ENCODE assay signal across 8 mouse cellular contexts in the genomic region with DNA sequence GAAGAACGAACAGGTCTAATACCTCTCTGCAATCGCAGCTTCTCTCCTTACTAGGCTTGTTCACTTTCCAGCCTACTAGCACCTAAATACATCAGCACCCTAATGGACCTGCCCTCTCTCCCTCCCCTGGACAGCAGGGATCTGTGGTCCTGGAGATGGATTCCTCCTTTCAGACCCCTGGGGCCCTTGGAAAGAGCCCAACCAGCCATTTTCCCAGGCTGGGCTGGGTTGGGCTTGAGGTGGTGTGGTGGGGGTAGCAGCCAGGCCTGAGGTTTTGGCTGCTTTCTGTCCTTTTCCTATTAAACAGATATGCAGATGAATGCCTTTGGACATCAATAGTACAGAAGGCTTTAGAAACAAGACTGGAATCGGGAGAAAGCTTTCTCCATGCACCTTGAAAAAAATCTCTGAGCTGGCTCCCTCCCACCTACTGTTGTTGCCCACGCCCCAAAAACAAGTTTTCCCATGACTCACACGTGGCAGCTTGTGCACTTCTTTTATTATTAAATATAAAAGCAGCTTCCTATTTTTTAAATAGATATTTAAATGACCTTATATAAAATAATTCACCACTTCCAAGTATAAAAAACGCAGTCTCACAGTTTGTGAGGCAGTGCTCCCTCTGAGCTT. TPM values are rescaled to one million over a fixed set of nuclear protein-coding genes. Genes with fewer than 3 reads are reported as not detected.
DNase-seq lines count a peak whose midpoint lies in the region; ATAC-seq lines count a peak whose summit lies in the region.

No protein-coding gene starts in this region.

- H3K9me3 ChIP-seq in embryonic facial prominence, embryonic 14.5 days (ENCODE audit: control insufficient read depth, low read length): no peaks in the 10 kb centered on the region
- no peaks in the 10 kb centered on the region for H3K9me3 ChIP-seq in heart, embryonic 12.5 days (replicated peaks)
- no peaks in the 10 kb centered on the region for H3K9me3 ChIP-seq in kidney, embryonic 16.5 days (ENCODE audit: low read length)
- H3K9me3 ChIP-seq in midbrain, embryonic 11.5 days (ENCODE audit: control insufficient read depth, low read length): no peaks in the 10 kb centered on the region
- no peaks in the 10 kb centered on the region for H3K9me3 ChIP-seq in stomach, embryonic 16.5 days (replicated peaks; ENCODE audit: control insufficient read depth, low read length)

- peak; percentile 91 for ATAC-seq in embryonic facial prominence, embryonic 14.5 days (ENCODE audit: low read depth)
- ATAC-seq in heart, embryonic 12.5 days (ENCODE audit: insufficient number of reproducible peaks, low FRiP score): peak; percentile 79
- ATAC-seq in kidney, embryonic 16.5 days (ENCODE audit: low FRiP score, low TSS enrichment): peak; percentile 97
- ATAC-seq in midbrain, embryonic 11.5 days (ENCODE audit: low FRiP score): peak; percentile 91
- ATAC-seq in stomach, embryonic 16.5 days (ENCODE audit: insufficient read depth, low FRiP score): peak; percentile 87

- whole genome bisulfite sequencing in embryonic facial prominence, embryonic 14.5 days: 8% methylated on average over 6 of the region's 6 CpGs
- WGBS in heart, embryonic 12.5 days: 10% methylated on average over 6 of the region's 6 CpGs
- 7% methylated on average over 6 of the region's 6 CpGs for WGBS in kidney, embryonic 16.5 days
- 8% methylated on average over 6 of the region's 6 CpGs for WGBS in midbrain, embryonic 11.5 days
- WGBS in stomach, embryonic 16.5 days: 13% methylated on average over 6 of the region's 6 CpGs

- H3K4me3 ChIP-seq in embryonic facial prominence, embryonic 14.5 days (ENCODE audit: low read depth, low read length): no peak overlapping the region
- no peak overlapping the region for H3K4me3 ChIP-seq in heart, embryonic 12.5 days
- H3K4me3 ChIP-seq in kidney, embryonic 16.5 days (ENCODE audit: low read length): no peak overlapping the region
- no peak overlapping the region for H3K4me3 ChIP-seq in midbrain, embryonic 11.5 days (ENCODE audit: low read depth, low read length)
- no peak overlapping the region for H3K4me3 ChIP-seq in stomach, embryonic 16.5 days (replicated peaks; ENCODE audit: low read length)

- DNase-seq in urinary bladder, postnatal 14 days (ENCODE audit: low spot score): peak; percentile 65
- no peak for DNase-seq in urinary bladder, adult 2 months (ENCODE audit: low spot score)
- peak; percentile 93 for DNase-seq in embryonic facial prominence, embryonic 14.5 days (ENCODE audit: low spot score)
- DNase-seq in midbrain, embryonic 11.5 days (ENCODE audit: low spot score, missing footprints): peak; percentile 99
- no peak for DNase-seq in c-Kit-positive CD71-positive TER-119-positive erythroid progenitor cells, embryonic 14.5 days (ENCODE audit: low spot score)

- H3K9ac ChIP-seq in embryonic facial prominence, embryonic 14.5 days (ENCODE audit: low read depth, low read length): peak overlapping the region; percentile 41; the same call in 1 of the 2 replicates
- no peak overlapping the region for H3K9ac ChIP-seq in heart, embryonic 12.5 days
- H3K9ac ChIP-seq in kidney, embryonic 16.5 days (replicated peaks; ENCODE audit: low read length): peak overlapping the region; percentile 31; the same call in 1 of the 2 replicates
- H3K9ac ChIP-seq in midbrain, embryonic 11.5 days (ENCODE audit: low read length): 0 out of 2 replicates have a peak overlapping the region, but pooled peaks have one; percentile 13
- peak overlapping the region; percentile 8; the same call in 1 of the 2 replicates for H3K9ac ChIP-seq in stomach, embryonic 16.5 days (ENCODE audit: low read length)

- H3K27me3 ChIP-seq in embryonic facial prominence, embryonic 14.5 days (replicated peaks; ENCODE audit: control insufficient read depth, insufficient read depth, low read length): no peaks in the 10 kb centered on the region
- no peaks in the 10 kb centered on the region for H3K27me3 ChIP-seq in heart, embryonic 12.5 days (replicated peaks)
- H3K27me3 ChIP-seq in kidney, embryonic 16.5 days (ENCODE audit: insufficient read depth, low read length): no peaks in the 10 kb centered on the region
- no peaks in the 10 kb centered on the region for H3K27me3 ChIP-seq in midbrain, embryonic 11.5 days (ENCODE audit: control insufficient read depth, insufficient read depth, low read length)
- H3K27me3 ChIP-seq in stomach, embryonic 16.5 days (ENCODE audit: control insufficient read depth, insufficient read depth, low read length): no peaks in the 10 kb centered on the region

- H3K4me1 ChIP-seq in embryonic facial prominence, embryonic 14.5 days (ENCODE audit: control insufficient read depth, insufficient read depth, low read length): peaks cover 30% of the 10 kb centered on the region
- H3K4me1 ChIP-seq in heart, embryonic 12.5 days (replicated peaks): peaks cover 53% of the 10 kb centered on the region
- H3K4me1 ChIP-seq in kidney, embryonic 16.5 days (ENCODE audit: insufficient read depth, low read length): peaks cover 44% of the 10 kb centered on the region
- H3K4me1 ChIP-seq in midbrain, embryonic 11.5 days (ENCODE audit: control insufficient read depth, insufficient read depth, low read length): peaks cover 21% of the 10 kb centered on the region
- peaks cover 26% of the 10 kb centered on the region for H3K4me1 ChIP-seq in stomach, embryonic 16.5 days (ENCODE audit: control insufficient read depth, insufficient read depth, low read length)

- H3K4me2 ChIP-seq in embryonic facial prominence, embryonic 14.5 days (ENCODE audit: low read depth, low read length): no peak overlapping the region
- H3K4me2 ChIP-seq in heart, embryonic 12.5 days: no peak overlapping the region
- no peak overlapping the region for H3K4me2 ChIP-seq in kidney, embryonic 16.5 days (replicated peaks; ENCODE audit: low read depth, low read length)
- 0 out of 2 replicates have a peak overlapping the region, but pooled peaks have one; percentile 4 for H3K4me2 ChIP-seq in midbrain, embryonic 11.5 days
- H3K4me2 ChIP-seq in stomach, embryonic 16.5 days (ENCODE audit: low read depth, low read length): no peak overlapping the region

- H3K36me3 ChIP-seq in embryonic facial prominence, embryonic 14.5 days (ENCODE audit: control insufficient read depth, insufficient read depth, low read length): peaks cover 26% of the 10 kb centered on the region
- peaks cover 20% of the 10 kb centered on the region for H3K36me3 ChIP-seq in heart, embryonic 12.5 days
- peaks cover 2% of the 10 kb centered on the region; the same call in 1 of the 2 replicates for H3K36me3 ChIP-seq in kidney, embryonic 16.5 days (ENCODE audit: insufficient read depth, low read length)
- no peaks in the 10 kb centered on the region for H3K36me3 ChIP-seq in midbrain, embryonic 11.5 days (ENCODE audit: control insufficient read depth, insufficient read depth, low read length)
- no peaks in the 10 kb centered on the region for H3K36me3 ChIP-seq in stomach, embryonic 16.5 days (ENCODE audit: control insufficient read depth, insufficient read depth, low read length)

- H3K27ac ChIP-seq in embryonic facial prominence, embryonic 14.5 days (replicated peaks; ENCODE audit: low read depth, low read length): peak overlapping the region; percentile 88
- H3K27ac ChIP-seq in heart, embryonic 12.5 days (ENCODE audit: poor library complexity, severe bottlenecking): peak overlapping the region; percentile 78
- peak overlapping the region; percentile 87 for H3K27ac ChIP-seq in kidney, embryonic 16.5 days (ENCODE audit: low read length)
- H3K27ac ChIP-seq in midbrain, embryonic 11.5 days (ENCODE audit: low read depth, low read length): peak overlapping the region; percentile 67
- peak overlapping the region; percentile 83 for H3K27ac ChIP-seq in stomach, embryonic 16.5 days (ENCODE audit: low read length)

RNA-seq across cellular contexts. Expression of gene Csf1, which starts 19.6 kb away (rescaled TPM):
- polyA plus RNA-seq in urinary bladder, adult 2 months (2012; rRNA removed): 33.2 and 34.9 TPM in 2 replicates
- polyA plus RNA-seq in embryonic facial prominence, embryonic 14.5 days (2014; fragmentation: Nextera tagmentation; extraction: Ambion mirVana): 18.1 and 21.4 TPM in 2 replicates
- polyA plus RNA-seq in heart, embryonic 12.5 days (2016; fragmentation: Nextera tagmentation; extraction: Ambion mirVana): 12.7 and 12.8 TPM in 2 replicates
- polyA plus RNA-seq in kidney, embryonic 16.5 days (2015; fragmentation: Nextera tagmentation; extraction: Ambion mirVana): 9.0 and 9.4 TPM in 2 replicates
- 4.6 and 5.7 TPM in 2 replicates for polyA plus RNA-seq in midbrain, embryonic 11.5 days (2014; fragmentation: Nextera tagmentation; extraction: Ambion mirVana)
- polyA plus RNA-seq in stomach, embryonic 16.5 days (2015; fragmentation: Nextera tagmentation; extraction: Ambion mirVana): 19.2 and 20.2 TPM in 2 replicates

RNA-seq across cellular contexts. Expression of gene Ahcyl1, which starts 44.3 kb away (rescaled TPM):
- 101 and 110 TPM in 2 replicates for polyA plus RNA-seq in urinary bladder, adult 2 months (2012; rRNA removed)
- polyA plus RNA-seq in embryonic facial prominence, embryonic 14.5 days (2014; fragmentation: Nextera tagmentation; extraction: Ambion mirVana): 89.3 and 95.0 TPM in 2 replicates
- polyA plus RNA-seq in heart, embryonic 12.5 days (2016; fragmentation: Nextera tagmentation; extraction: Ambion mirVana): 69.3 and 74.0 TPM in 2 replicates
- polyA plus RNA-seq in kidney, embryonic 16.5 days (2015; fragmentation: Nextera tagmentation; extraction: Ambion mirVana): 95.7 and 96.1 TPM in 2 replicates
- 127 and 132 TPM in 2 replicates for polyA plus RNA-seq in midbrain, embryonic 11.5 days (2014; fragmentation: Nextera tagmentation; extraction: Ambion mirVana)
- polyA plus RNA-seq in stomach, embryonic 16.5 days (2015; fragmentation: Nextera tagmentation; extraction: Ambion mirVana): 65.8 and 71.2 TPM in 2 replicates

Comparison
In these comparisons a context has a peak if more than half of its experiments do, and no peak if none do; other contexts are left out.
1. DNase-seq: peak in urinary bladder, postnatal 14 days (single experiment), embryonic facial prominence, embryonic 14.5 days (single experiment) and midbrain, embryonic 11.5 days (single experiment); none in urinary bladder, adult 2 months (single experiment) and c-Kit-positive CD71-positive TER-119-positive erythroid progenitor cells, embryonic 14.5 days (single experiment).
2. Peak in every context shown above with its lines, with median percentiles within 50 percentile points of each other: ATAC-seq and H3K27ac ChIP-seq.